Mouse (Mus musculus) heart, embryonic 11.5 days (tissue): ENCODE results near the gene Olfr1331. TPM values are rescaled to one million over a fixed set of nuclear protein-coding genes. Genes with fewer than 3 reads are reported as not detected.
"Not testable (repeated sequence)": the region's sequence is repeated elsewhere in the genome, so short reads cannot be mapped to it uniquely, and the experiment has no call there.

Source experiments
- ATAC-seq: fragments of 200-750 bp; cut with Nextera tagmentation; replicated peaks from 2 replicates; pipeline ENCODE4 v1.8.0; 2017; ENCODE audit warnings: moderate library complexity; ENCODE audit not compliant: insufficient number of reproducible peaks, low FRiP score, low TSS enrichment
- H3K27ac ChIP-seq: fragments of 300-500 bp; sonication (generic); 2 replicates; pipeline ENCODE4 v1.5.1; 2014; ENCODE audit warnings: mild to moderate bottlenecking, low read depth, low read length
- H3K27me3 ChIP-seq: fragments of 300-500 bp; sonication (generic); 2 replicates; pipeline ENCODE4 v1.6.1; 2014; ENCODE audit warnings: mild to moderate bottlenecking, low read length, mixed read lengths; ENCODE audit not compliant: control insufficient read depth, insufficient read depth
- H3K36me3 ChIP-seq: fragments of 300-500 bp; sonication (generic); 2 replicates; pipeline ENCODE4 v1.6.1; 2014; ENCODE audit warnings: mild to moderate bottlenecking, low read length, moderate library complexity, mixed read lengths; ENCODE audit not compliant: control insufficient read depth, insufficient read depth
- H3K4me1 ChIP-seq: fragments of 300-500 bp; sonication (generic); 2 replicates; pipeline ENCODE4 v1.6.1; 2014; ENCODE audit warnings: low read length; ENCODE audit not compliant: control insufficient read depth, insufficient read depth
- H3K4me2 ChIP-seq: fragments of 300-500 bp; sonication (generic); 2 replicates; pipeline ENCODE4 v1.6.1; 2014; ENCODE audit warnings: mild to moderate bottlenecking, moderate library complexity
- H3K4me3 ChIP-seq: fragments of 300-500 bp; sonication (generic); 2 replicates; pipeline ENCODE4 v1.5.1; 2014; ENCODE audit warnings: low read depth, low read length
- H3K9ac ChIP-seq: fragments of 300-500 bp; sonication (generic); 2 replicates; pipeline ENCODE4 v1.6.1; 2014; ENCODE audit warnings: mild to moderate bottlenecking, low read depth, low read length, moderate library complexity
- H3K9me3 ChIP-seq: fragments of 300-500 bp; sonication (generic); replicated peaks from 2 replicates; pipeline ENCODE4 v1.6.1; 2016; ENCODE audit warnings: low read length; ENCODE audit not compliant: control insufficient read depth
- WGBS: fragments of 180-500 bp; shearing (Covaris S2); extraction: QIAGEN DNeasy Blood & Tissue Kit; methylation state at CpG from one replicate; pipeline ENCODE4 v1.1.7; 2014; ENCODE audit not compliant: insufficient replicate concordance; 5-methylcytosine and 5-hydroxymethylcytosine counted together
- polyA plus RNA-seq: library from polyadenylated mRNA; unstranded; fragments of >200 nt; fragmentation: Nextera tagmentation; extraction: Ambion mirVana; gene quantifications from 2 replicates; pipeline ENCODE4 v1.2.1, GENCODE M21; 2014

The Olfr1331 gene
- polyA plus RNA-seq: not detected in 2 replicates

DNA sequence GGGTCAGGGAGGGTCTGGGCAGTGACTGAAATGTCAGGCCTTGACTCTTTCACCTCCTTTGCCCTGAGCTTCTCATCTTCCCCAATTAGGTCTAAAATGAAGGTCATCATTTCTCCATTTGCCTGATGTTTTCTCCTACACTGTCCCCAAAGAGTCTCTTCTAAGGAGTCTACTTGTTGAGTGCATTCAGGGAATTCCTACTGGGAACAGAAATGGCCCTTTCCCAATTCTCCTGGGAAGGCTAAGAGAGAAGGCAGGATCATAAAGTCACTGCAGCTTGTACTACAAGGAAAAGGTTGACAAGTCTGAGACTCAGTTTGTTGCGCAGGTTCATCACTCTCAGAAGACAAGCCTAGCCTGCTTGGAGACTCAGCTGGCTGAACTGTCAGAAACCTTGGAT is at the start of gene Olfr1331:
Olfr1331 (plus strand) TSS at position 301 of the 400 bp plus-strand sequence.
- no peak within 1 kb of the TSS for H3K9ac ChIP-seq
- 0 out of 2 replicates have a peak, but pooled peaks cover 2% of the 10 kb centered on the region for H3K4me1 ChIP-seq
- no peak for ATAC-seq
- WGBS: 85% methylated on average over 1 of the region's 1 CpGs
- H3K36me3 ChIP-seq: no peaks in the 10 kb centered on the region
- no peaks in the 10 kb centered on the region for H3K27me3 ChIP-seq
- H3K4me3 ChIP-seq: no peak within 1 kb of the TSS
- no peak within 1 kb of the TSS for H3K4me2 ChIP-seq
- no peaks in the 10 kb centered on the region for H3K9me3 ChIP-seq
- H3K27ac ChIP-seq: no peak within 1 kb of the TSS

DNA sequence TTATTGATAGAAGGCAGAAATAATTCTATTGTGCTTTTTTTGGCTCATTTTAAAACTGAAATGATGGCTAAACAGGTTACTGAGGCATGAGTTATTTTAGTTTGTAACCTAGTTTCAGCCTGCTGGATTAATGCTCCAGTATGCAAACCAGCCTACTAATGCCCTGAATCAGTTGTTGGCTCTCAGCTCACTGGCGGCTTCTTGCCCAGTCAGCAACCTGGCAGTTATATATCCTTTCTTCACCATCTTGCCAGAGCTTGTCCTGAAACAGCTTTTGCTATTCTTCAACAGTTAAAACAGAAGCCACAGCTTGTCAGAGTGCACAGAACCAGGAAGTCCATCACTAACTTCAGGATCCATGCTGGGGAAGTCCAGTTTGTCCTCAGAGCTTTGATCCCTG is 45.5 kb upstream of the Olfr1331 start:
- no peak for ATAC-seq
- WGBS: 76% methylated on average over 1 of the region's 1 CpGs

GRCm38 (mm10) chr4:118836179-118836578 is 28.3 kb upstream of the Olfr1331 start, which contains the start of gene Olfr1333:
Olfr1333 (minus strand) TSS chr4:118836279.
- no peak within 1 kb of the TSS for H3K4me3 ChIP-seq
- 89% methylated on average over 1 of the region's 1 CpGs for WGBS
- H3K9ac ChIP-seq: no peak within 1 kb of the TSS
- no peaks in the 10 kb centered on the region for H3K27me3 ChIP-seq
- H3K27ac ChIP-seq: no peak within 1 kb of the TSS
- H3K36me3 ChIP-seq: no peaks in the 10 kb centered on the region
- no peaks in the 10 kb centered on the region for H3K4me1 ChIP-seq
- no peaks in the 10 kb centered on the region for H3K9me3 ChIP-seq
- H3K4me2 ChIP-seq: no peak within 1 kb of the TSS
- no peak for ATAC-seq

More for the DNA sequence above, 45.5 kb upstream of the Olfr1331 start:
- Histone ChIP-seq H3K9me3 (no peaks in the 10 kb centered on the region), H3K9ac (no peak overlapping the region), H3K27ac (no peak overlapping the region), H3K36me3 (no peaks in the 10 kb centered on the region), H3K27me3 (no peaks in the 10 kb centered on the region), H3K4me3 (no peak overlapping the region), H3K4me1 (no peaks in the 10 kb centered on the region), H3K4me2 (no peak overlapping the region)

DNA sequence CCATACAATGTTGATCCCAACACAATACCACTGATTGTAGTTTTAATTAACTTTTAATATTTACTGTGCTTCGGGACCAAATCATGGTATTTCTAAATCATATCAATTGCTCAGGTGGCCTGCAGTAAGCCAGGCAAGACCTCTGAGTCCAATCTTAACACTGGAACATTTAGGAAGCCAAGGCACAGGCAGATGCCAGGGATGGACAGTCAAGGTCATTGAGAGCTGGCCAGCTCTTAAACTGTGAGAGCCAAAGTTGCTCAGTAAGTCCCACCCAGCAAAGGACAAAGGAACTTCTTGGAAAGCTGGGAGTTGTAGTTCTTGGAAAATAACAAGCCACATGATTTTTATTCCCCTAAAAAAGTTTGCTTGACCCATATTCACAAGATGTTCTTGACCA is 2.7 kb upstream of the Olfr1331 start:
- no peak overlapping the region for H3K27ac ChIP-seq
- WGBS: 79% methylated on average over 1 of the region's 1 CpGs
- no peak for ATAC-seq
- no peak overlapping the region for H3K9ac ChIP-seq
- H3K4me1 ChIP-seq: 0 out of 2 replicates have a peak, but pooled peaks cover 2% of the 10 kb centered on the region
- H3K36me3 ChIP-seq: no peaks in the 10 kb centered on the region
- H3K9me3 ChIP-seq: no peaks in the 10 kb centered on the region
- H3K4me2 ChIP-seq: no peak overlapping the region
- H3K27me3 ChIP-seq: no peaks in the 10 kb centered on the region
- no peak overlapping the region for H3K4me3 ChIP-seq

- no peaks in the 10 kb centered on the region for H3K36me3 ChIP-seq
- H3K9me3 ChIP-seq: no peaks in the 10 kb centered on the region
- H3K27me3 ChIP-seq: no peaks in the 10 kb centered on the region
- no peak overlapping the region for H3K9ac ChIP-seq
- no peak overlapping the region for H3K4me2 ChIP-seq
- no peak overlapping the region for H3K4me3 ChIP-seq
- WGBS: 43% methylated on average over 4 of the region's 4 CpGs
- H3K27ac ChIP-seq: no peak overlapping the region
- H3K4me1 ChIP-seq: 0 out of 2 replicates have a peak, but pooled peaks cover 2% of the 10 kb centered on the region
- no peak for ATAC-seq
Observed at GRCm38 (mm10) chr4:118862704-118863103, 1.7 kb upstream of the Olfr1331 start.

- Histone ChIP-seq H3K36me3 (no peaks in the 10 kb centered on the region), H3K4me1 (no peaks in the 10 kb centered on the region), H3K9ac (no peak overlapping the region), H3K4me2 (no peak overlapping the region), H3K27ac (no peak overlapping the region), H3K4me3 (no peak overlapping the region), H3K9me3 (no peaks in the 10 kb centered on the region), H3K27me3 (no peaks in the 10 kb centered on the region)
- ATAC-seq: no peak
Observed at GRCm38 (mm10) chr4:118867566-118867965, 3.1 kb downstream of the Olfr1331 start.

DNA sequence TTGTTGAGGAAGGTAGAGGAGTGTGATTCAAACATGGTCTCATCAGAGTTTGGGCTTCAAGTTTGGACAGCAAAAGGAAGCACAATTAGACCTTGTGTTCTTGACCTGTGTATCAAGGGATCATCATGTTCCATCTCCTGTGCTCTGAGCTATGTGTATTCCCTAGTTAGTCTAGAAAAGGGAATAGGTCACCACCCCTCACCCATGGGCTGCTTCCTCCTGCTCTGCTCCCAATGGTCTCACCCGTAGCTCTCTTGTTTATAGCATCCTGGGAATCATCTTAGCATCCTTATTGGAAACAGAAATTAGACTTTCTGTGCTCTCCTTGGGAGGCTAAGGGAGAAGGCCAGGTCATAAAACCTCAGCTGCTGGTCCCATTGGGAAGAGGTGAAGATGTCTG is 23.8 kb downstream of the Olfr1331 start, which contains the start of gene Olfr1330:
Olfr1330 (plus strand) TSS at position 301 of the 400 bp plus-strand sequence.
- 64% methylated on average over 1 of the region's 1 CpGs for WGBS
- H3K9ac ChIP-seq: no peak within 1 kb of the TSS
- no peak for ATAC-seq

GRCm38 (mm10) chr4:118901981-118902380 is 37.5 kb downstream of the Olfr1331 start:
- H3K27ac ChIP-seq: no peak overlapping the region
- no peaks in the 10 kb centered on the region for H3K36me3 ChIP-seq
- H3K4me3 ChIP-seq: no peak overlapping the region
- H3K27me3 ChIP-seq: no peaks in the 10 kb centered on the region
- no peaks in the 10 kb centered on the region for H3K9me3 ChIP-seq
- no peak for ATAC-seq
- H3K4me2 ChIP-seq: no peak overlapping the region
- WGBS: 61% methylated on average over 2 of the region's 2 CpGs
- no peaks in the 10 kb centered on the region for H3K4me1 ChIP-seq
- no peak overlapping the region for H3K9ac ChIP-seq

More for the DNA sequence above, 23.8 kb downstream of the Olfr1331 start, which contains the start of gene Olfr1330:
- Histone ChIP-seq H3K27me3 (no peaks in the 10 kb centered on the region), H3K9me3 (no peaks in the 10 kb centered on the region), H3K27ac (no peak within 1 kb of the TSS), H3K4me2 (no peak within 1 kb of the TSS), H3K4me3 (no peak within 1 kb of the TSS), H3K4me1 (no peaks in the 10 kb centered on the region), H3K36me3 (no peaks in the 10 kb centered on the region)

DNA sequence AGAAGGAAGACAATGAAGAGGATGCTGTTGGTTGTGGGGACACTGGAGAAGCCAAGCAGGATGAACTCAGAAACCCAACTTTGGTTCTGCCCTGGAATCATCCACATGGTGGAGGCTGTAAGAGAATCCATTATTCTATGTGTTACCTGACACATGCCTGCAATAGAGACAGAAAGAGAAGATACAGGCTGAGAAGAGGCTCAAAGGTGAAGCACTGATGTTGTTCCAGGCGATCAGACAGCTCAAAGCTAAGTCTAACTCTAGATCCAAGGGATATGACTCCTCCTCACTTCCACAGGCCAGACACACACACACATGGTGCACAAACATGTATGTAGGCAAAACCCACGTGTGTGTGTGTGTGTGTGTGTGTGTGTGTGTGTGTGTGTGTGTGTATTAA is 52.9 kb downstream of the Olfr1331 start, which contains the start of gene Olfr1329:
Olfr1329 (minus strand) TSS at position 101 of the 400 bp plus-strand sequence.
- H3K4me1 ChIP-seq, H3K9me3 ChIP-seq, H3K9ac ChIP-seq, H3K27ac ChIP-seq, H3K27me3 ChIP-seq, H3K4me3 ChIP-seq, H3K4me2 ChIP-seq, H3K36me3 ChIP-seq, ATAC-seq: not testable (repeated sequence)
- WGBS: 56% methylated on average over 2 of the region's 2 CpGs
